Mouse (Mus musculus) MEL (cell line): ENCODE results near the gene Dusp5.

ENCODE experiments used
- CHD1 ChIP-seq: IDR thresholded peaks from 2 replicates; pipeline ENCODE4 v1.6.1; 2012; ENCODE audit warnings: low read depth, mild to moderate bottlenecking, inconsistent platforms, low read length, improper control_type of control experiment
- CTCF ChIP-seq, 3 experiments: IDR thresholded peaks in 2 of 3; conservative IDR thresholded peaks in 1 of 3; 2 replicates each; pipeline ENCODE4 v1.5.1; 2011 to 2012; ENCODE audit warnings: low read length in 3 of 3, low read depth in 2 of 3, mild to moderate bottlenecking in 2 of 3, improper control_type of control experiment in 1 of 3, inconsistent platforms in 1 of 3, mixed read lengths in 1 of 3, moderate library complexity in 1 of 3; ENCODE audit not compliant: control insufficient read depth in 1 of 3, insufficient read depth in 1 of 3, poor library complexity in 1 of 3, severe bottlenecking in 1 of 3
- E2F4 ChIP-seq: IDR thresholded peaks from 2 replicates; pipeline ENCODE4 v1.6.1; 2011; ENCODE audit warnings: low read depth, low read length, improper control_type of control experiment, borderline replicate concordance
- ELF1 ChIP-seq: IDR thresholded peaks from 2 replicates; pipeline ENCODE4 v1.6.1; 2014; ENCODE audit warnings: low read depth, mild to moderate bottlenecking, inconsistent platforms, low read length, improper control_type of control experiment, moderate library complexity
- EP300 ChIP-seq, 2 experiments: IDR thresholded peaks; 2 replicates each; pipeline ENCODE4 v1.6.1; 2011; ENCODE audit warnings: improper control_type of control experiment in 2 of 2, low read length in 2 of 2, low read depth in 1 of 2, mild to moderate bottlenecking in 1 of 2
- JUND ChIP-seq: IDR thresholded peaks from 2 replicates; pipeline ENCODE4 v1.6.1; 2011; ENCODE audit warnings: low read depth, mild to moderate bottlenecking, improper control_type of control experiment, low read length
- KAT2A ChIP-seq: conservative IDR thresholded peaks from 2 replicates; pipeline ENCODE4 v1.6.1; 2012; ENCODE audit warnings: low read depth, low read length, improper control_type of control experiment, inconsistent platforms
- POLR2A ChIP-seq, 2 experiments: IDR thresholded peaks; 2 replicates each; pipeline ENCODE4 v1.6.1; 2011 to 2012; ENCODE audit warnings: low read length in 2 of 2, mild to moderate bottlenecking in 2 of 2, control low read depth in 1 of 2, improper control_type of control experiment in 1 of 2, low read depth in 1 of 2, moderate library complexity in 1 of 2; ENCODE audit not compliant: control insufficient read depth in 1 of 2, insufficient read depth in 1 of 2, poor library complexity in 1 of 2
- TCF12 ChIP-seq: IDR thresholded peaks from 2 replicates; pipeline ENCODE4 v1.6.1; 2014; ENCODE audit warnings: low read depth, mild to moderate bottlenecking, inconsistent platforms, low read length, improper control_type of control experiment, moderate library complexity
- UBTF ChIP-seq: IDR thresholded peaks from 2 replicates; pipeline ENCODE4 v1.6.1; 2012; ENCODE audit warnings: low read depth, mild to moderate bottlenecking, inconsistent platforms, low read length, improper control_type of control experiment, moderate library complexity, borderline replicate concordance; ENCODE audit not compliant: insufficient read depth
- USF1 ChIP-seq: IDR thresholded peaks from 2 replicates; pipeline ENCODE4 v1.6.1; 2014; ENCODE audit warnings: low read depth, mild to moderate bottlenecking, inconsistent platforms, low read length, improper control_type of control experiment, moderate library complexity
- ZNF384 ChIP-seq: IDR thresholded peaks from 2 replicates; pipeline ENCODE4 v1.6.1; 2012; ENCODE audit warnings: low read depth, mild to moderate bottlenecking, inconsistent platforms, low read length, improper control_type of control experiment

GRCm38 (mm10) chr19:53539296-53539695 is 10.4 kb downstream of the Dusp5 start:
- no peak for TF ChIP-seq CTCF (IDR thresholded peaks at IDR 0.05 in 2 of 3, conservative IDR thresholded peaks at IDR 0.05 in 1 of 3; ENCODE audit: control insufficient read depth in 1 of 3, insufficient read depth in 1 of 3, low read depth in 2 of 3, low read length in 3 of 3, poor library complexity in 1 of 3, severe bottlenecking in 1 of 3)
- TF ChIP-seq POLR2A (IDR thresholded peaks at IDR 0.05; ENCODE audit: control insufficient read depth in 1 of 2, insufficient read depth in 1 of 2, low read depth in 1 of 2, low read length in 2 of 2, poor library complexity in 1 of 2), result no peak
- TF ChIP-seq UBTF, result no peak
- no peak for TF ChIP-seq EP300 (IDR thresholded peaks at IDR 0.05; ENCODE audit: low read depth in 1 of 2, low read length in 2 of 2)
- no peak for TF ChIP-seq KAT2A
- TF ChIP-seq ELF1, result no peak
- no peak for TF ChIP-seq JUND
- no peak for TF ChIP-seq CHD1
- TF ChIP-seq USF1, result no peak
- TF ChIP-seq TCF12, result no peak
- no peak for TF ChIP-seq ZNF384
- TF ChIP-seq E2F4, result no peak
